Mouse (Mus musculus): ENCODE results near the gene Klhl29.

Klhl29 gene

DNA sequence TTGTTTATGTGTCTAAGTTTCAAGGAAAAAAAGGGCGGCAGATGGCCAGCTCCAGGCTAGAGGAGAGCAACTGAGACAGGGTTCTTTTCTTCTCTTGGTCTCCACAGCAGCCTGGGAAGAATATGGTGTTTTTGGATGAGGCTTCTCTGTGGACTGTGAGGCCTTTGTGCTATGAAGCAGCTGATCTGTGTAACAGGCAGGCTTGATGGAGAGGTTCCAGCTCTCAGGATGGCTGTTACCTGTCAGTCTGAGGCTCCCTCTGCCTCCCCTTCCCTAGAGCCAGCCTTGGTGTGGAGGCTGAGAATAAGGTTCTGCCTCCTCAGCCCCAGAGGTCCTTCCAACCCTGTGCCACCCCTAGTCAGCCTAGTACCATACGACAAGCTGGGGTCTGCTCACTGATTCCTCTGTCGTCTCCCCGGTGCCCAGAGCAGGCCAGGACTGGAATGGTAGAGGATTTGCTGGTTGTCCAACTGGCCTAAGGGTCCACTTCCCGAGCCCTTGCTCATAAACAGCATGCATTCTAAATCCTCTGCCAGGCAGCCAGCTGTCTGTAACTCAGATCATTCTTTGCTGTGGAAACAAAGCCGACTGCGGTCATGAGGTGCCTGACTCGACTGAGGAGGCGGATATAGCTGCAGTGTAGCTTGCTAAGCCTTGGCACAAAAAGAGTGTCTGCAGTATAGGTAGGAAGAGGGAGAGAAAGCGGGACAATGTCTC is 122.0 kb downstream of the Klhl29 start:
- no peak for DNase-seq (ENCODE audit: low spot score)

- no peak for DNase-seq (ENCODE audit: low spot score)
These were observed 122.9 kb downstream of the Klhl29 start for GRCm38 (mm10) chr12:5252569-5252968.

DNA sequence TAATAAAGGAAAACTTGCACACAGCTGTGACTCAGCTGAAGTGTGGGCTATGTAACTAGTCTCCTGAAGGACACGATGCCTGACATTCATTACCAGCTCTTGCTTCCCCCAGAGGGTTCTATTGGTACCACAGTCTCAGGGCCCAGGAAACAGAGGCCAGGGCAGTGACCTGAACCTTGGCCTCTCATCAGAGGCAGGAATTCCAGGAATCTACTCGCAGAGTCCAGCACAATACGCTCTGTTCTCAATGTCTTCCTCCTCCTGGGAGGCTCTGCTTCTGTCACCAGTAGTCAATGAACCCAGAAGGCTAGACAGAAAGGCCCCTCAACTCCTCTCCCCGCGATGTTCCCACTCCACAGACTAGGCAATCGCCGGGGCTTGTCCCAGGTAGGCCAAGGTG is 125.4 kb downstream of the Klhl29 start:
- no peak for DNase-seq (ENCODE audit: low spot score)

DNA sequence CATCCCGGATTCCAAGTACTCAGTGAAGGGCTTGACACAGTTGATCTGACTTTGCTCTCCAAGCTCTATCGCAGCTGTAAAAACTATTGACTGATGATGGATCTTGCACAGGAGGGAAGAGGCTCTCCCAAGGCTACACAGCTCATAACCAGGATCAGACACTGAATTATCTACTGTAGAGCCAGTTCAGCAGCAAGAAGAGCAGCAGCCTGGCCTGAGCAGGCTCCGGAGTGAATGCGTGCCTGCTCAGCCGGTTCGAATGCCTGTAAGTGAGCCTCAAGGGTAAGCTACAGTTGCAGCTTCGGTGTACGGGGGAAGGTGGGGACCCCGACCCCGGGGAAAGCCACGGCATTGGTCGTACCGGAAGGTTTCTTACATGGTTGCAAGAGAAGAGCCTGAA is 126.4 kb downstream of the Klhl29 start:
- DNase-seq (ENCODE audit: low spot score), result no peak

DNA sequence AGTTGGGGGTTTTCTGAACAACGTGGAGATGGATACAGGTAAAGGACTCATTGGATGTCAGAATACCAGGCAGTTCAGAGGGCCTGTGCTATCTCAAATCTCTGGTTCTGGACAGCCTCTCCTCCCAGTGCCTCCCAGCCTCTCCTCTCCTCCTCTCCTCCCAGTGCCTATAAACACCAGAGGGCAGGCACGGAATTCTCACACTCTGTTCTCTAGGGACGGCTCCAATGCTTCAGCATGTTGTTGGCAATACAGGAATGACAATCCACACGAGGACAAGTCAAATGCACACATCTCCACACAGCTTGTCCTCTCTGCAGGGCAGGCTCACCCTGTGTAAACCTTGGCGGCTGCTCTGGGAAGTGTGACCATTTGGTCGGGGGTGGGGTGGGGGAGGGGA is 128.0 kb downstream of the Klhl29 start:
- DNase-seq (ENCODE audit: low spot score), result no peak

DNA sequence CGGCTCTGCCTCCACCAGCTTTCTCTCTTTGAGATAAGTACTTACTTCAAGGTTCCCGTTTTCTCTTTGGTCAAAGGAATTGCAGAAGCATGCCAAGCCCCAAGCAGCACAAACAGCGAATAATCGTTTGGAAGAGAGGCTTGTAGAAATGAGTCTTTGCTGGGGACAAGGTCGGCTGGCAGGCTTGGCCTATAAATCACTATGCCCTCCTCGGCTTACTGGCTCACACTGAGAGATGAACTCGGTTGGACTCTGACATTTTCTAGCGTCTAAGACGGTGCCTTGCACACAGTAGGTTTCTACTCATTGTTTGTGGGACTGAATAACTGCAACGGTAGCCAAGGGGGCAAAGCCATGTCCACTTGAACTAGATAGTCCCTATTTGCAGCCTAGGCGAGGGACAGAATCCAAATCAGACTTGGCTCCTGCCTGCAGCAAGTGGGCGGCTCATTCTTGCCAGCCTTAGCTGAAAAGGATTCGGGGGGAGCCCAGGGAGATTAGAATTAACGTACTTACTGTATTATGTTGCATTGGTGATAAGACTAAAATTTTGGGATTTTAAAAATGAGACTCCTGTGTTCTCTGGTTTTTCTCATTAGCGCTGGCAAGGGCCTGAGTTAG is 128.7 kb downstream of the Klhl29 start:
- no peak for DNase-seq (ENCODE audit: low spot score)

DNA sequence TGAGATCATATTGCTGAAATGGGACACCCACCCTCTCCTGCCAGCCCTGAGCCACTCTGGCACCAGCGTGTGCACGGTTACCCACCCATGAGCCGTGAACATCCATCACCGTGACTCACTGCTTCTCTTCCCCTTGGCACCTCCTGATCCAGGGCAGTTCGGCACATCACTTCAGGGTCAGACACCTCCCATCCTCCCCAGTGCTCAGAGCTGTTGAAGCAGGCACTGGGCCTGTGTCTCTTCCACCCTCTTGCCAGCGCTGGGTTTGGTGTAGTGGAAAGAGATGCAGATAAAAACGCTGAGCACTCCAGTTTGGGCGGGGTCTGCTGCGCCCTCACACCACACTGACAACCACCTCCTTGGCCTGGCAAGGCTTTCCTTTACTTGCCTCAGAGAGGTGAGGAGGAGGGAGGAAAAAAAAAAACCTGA is 129.3 kb downstream of the Klhl29 start:
- DNase-seq (ENCODE audit: low spot score), result no peak

- DNase-seq (ENCODE audit: low spot score), result no peak
These were observed 130.3 kb downstream of the Klhl29 start for GRCm38 (mm10) chr12:5245207-5245597.

GRCm38 (mm10) chr12:5244431-5245206 is 130.9 kb downstream of the Klhl29 start:
- DNase-seq (ENCODE audit: low spot score), result no peak

DNA sequence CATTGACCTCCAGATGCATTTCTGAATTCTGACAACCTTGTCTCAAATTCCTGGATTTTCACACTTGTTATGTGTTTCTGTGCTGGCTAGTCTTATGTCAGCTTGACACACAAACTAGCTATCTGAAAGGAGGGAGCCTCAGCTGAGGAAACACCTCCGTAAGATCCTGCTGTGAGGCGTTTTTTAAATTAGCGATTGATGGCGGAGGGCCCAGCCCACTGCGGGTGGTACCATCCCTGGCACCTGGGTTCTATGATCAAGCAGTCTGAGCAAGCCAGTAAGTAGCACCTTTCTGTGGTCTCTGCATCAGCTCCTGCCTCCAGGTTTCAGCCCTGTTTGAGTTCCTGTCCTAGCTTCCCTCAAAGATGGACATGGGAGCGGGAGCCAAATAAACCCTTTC is 131.6 kb downstream of the Klhl29 start:
- no peak for DNase-seq (ENCODE audit: low spot score)

- DNase-seq (ENCODE audit: low spot score), result no peak
These were observed 132.0 kb downstream of the Klhl29 start for GRCm38 (mm10) chr12:5243449-5243848.

DNA sequence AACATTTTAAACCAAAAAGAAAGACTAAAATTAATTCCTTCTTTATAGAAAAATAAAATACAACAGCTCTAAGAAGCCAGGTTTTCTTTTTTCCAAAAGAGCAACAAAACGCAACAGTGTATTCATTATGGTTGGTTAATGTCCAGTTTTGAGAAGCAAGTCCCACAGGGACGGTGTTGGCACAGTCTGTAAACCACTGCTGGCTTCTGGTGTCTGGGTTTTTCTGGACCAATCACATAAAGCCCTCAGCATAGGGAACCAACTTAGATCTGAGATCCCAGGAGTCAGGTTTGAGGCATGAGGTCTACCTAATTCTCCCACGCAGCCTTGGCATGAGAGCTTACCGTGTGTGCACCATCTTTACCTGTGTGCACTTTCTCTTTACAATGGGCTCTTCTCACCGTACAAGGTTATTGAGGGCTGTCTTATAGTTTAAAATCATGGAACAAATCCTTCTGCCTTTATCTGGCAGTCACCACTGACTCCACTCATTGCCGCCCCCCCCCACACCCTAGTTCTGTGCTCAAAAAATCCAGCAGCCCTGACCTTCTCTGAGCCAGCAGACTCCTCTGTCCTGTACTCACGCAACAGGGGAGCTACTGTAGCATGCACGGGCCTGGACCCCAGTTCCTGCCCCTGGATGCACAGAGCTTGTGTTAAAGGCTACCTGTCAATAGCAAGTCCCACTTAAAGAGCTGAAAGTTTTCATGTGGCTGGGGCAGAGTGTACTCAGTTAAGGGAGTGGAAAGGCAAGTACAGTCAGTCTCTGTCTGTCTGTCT is 132.7 kb downstream of the Klhl29 start:
- no peak for DNase-seq (ENCODE audit: low spot score)

DNA sequence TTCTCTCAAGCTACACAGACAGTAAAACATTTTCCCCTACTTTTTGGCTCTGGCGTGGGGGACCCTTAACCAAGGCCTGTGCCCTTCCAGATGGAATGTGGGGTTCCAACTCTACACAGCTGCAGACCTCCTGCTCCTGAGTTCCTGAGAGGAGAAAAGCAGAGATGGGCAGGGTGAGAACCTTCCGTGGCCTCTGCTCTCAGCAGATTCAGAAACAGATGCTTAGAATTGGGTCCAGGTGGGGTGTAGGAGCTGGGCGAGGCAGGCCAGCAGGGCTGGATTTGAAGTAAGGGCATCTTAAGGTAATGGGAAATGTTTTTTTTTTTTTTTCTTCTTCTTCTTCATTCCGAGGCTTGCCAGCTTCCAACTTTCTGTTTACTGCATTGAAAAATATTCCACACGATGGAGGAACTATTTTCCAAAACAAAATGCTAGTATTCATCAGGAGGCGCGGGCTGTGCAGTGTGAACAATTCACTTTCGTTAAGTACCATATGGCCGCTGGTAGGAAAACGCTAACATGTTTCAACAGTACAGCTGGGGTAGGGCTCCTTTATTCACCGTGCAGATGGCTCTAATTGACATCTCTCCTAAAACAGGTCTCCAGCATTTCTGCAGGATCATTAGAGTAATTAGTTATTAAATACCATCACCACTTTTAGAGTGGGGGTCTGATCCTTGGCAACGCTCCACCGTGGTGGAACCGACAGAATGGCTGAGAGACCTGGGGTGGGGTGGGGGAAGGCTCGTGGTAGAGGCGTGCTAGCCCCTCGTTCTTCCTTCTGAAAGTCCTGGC is 135.8 kb downstream of the Klhl29 start:
- DNase-seq (ENCODE audit: low spot score), result peak; percentile 69

DNA sequence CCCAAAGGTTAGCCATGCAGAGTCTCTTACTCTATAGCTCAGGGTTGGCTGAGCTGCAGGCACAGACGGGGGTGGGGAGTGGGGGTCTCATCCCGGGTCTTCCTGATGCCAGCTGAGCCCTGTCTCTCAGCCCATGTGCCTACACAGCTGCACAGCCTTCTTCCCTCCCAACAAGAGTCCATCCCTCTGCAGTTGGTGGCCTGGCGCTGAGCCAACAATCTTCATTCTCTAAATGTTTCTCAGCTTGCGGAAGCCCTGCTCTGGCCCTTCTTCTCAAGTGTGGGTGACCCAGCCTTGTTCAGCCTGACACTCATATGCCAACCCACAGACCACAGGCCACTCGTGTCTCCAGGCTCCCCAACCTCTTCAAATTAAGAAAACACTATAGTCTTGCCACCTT is 138.4 kb downstream of the Klhl29 start:
- DNase-seq (ENCODE audit: low spot score), result no peak

DNA sequence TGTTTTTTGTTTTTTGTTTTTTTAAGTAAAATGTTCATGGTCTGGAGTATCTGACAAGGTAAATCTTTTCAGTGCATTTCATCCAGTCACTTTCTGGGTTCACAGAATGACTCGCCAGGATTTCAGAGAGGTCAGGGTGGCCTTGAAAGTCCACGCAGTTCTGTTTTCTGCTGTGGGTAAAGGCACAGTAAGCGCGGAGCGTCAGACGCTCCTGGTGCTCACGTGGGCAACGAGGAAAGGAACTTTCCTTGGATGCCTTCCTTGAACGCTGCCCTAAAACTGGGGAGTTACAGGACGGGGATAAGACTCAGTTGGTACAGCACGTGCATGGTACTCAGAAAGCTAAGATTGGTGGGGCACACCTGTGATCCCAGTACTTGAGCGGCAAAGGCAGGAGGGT is 139.9 kb downstream of the Klhl29 start:
- DNase-seq (ENCODE audit: low spot score), result no peak

DNA sequence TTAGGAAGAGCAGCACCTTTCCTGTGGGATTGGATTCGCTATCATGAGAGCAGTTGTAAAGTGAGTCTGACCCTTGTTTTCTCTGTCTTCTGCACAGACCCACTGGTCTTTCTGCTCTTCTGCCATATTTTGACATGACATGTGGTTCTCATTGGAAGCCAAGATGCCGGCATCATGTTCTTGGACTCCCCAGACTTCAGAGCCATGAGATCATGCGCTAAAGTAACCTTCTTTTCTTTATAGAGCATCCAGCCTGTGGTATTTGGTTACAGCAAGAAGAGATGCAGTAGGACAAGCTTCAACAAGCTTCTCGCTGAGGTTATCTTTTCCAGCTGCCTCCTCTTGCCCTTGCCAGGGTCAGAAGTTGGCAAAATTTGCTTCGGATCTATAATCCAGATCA is 145.0 kb downstream of the Klhl29 start:
- no peak for DNase-seq (ENCODE audit: low spot score)

- DNase-seq (ENCODE audit: low spot score), result no peak
These were observed 148.5 kb downstream of the Klhl29 start for GRCm38 (mm10) chr12:5226676-5227654.

- no peak for DNase-seq (ENCODE audit: low spot score)
These were observed 151.9 kb downstream of the Klhl29 start for GRCm38 (mm10) chr12:5223595-5223994.

- DNase-seq (ENCODE audit: low spot score), result no peak
These were observed 152.9 kb downstream of the Klhl29 start for GRCm38 (mm10) chr12:5222439-5223202.
